Mouse (Mus musculus) midbrain, embryonic 10.5 days (tissue): ENCODE data around the gene Hspa1a. TPM values are rescaled to one million over a fixed set of nuclear protein-coding genes. Genes with fewer than 3 reads are reported as not detected.
"Not testable (repeated sequence)": the region's sequence is repeated elsewhere in the genome, so short reads cannot be mapped to it uniquely, and the experiment has no call there.

Experiments used
- DNase-seq: peaks from one replicate; pipeline ENCODE4 v3.0.0-alpha.2; 2017; ENCODE audit warnings: low spot score
- H3K27ac ChIP-seq: fragments of 300-500 bp; sonication (generic); replicated peaks from 2 replicates; pipeline ENCODE4 v1.5.1; 2016; ENCODE audit warnings: mild to moderate bottlenecking
- H3K27me3 ChIP-seq: fragments of 300-500 bp; sonication (generic); 2 replicates; pipeline ENCODE4 v1.6.1; 2016; ENCODE audit warnings: low read depth, mild to moderate bottlenecking; ENCODE audit not compliant: poor library complexity, severe bottlenecking
- H3K36me3 ChIP-seq: fragments of 300-500 bp; sonication (generic); 2 replicates; pipeline ENCODE4 v1.6.1; 2016; ENCODE audit warnings: mild to moderate bottlenecking, moderate library complexity
- H3K4me1 ChIP-seq: fragments of 300-500 bp; sonication (generic); 2 replicates; pipeline ENCODE4 v1.6.1; 2016
- H3K4me3 ChIP-seq: fragments of 300-500 bp; sonication (generic); 2 replicates; pipeline ENCODE4 v1.5.1; 2016; ENCODE audit warnings: mild to moderate bottlenecking, moderate library complexity
- H3K9me3 ChIP-seq: fragments of 300-500 bp; sonication (generic); replicated peaks from 2 replicates; pipeline ENCODE4 v1.6.1; 2016; ENCODE audit warnings: mild to moderate bottlenecking
- WGBS: fragments of 180-500 bp; shearing (Covaris S2); methylation state at CpG from one replicate; pipeline ENCODE4 v1.1.7; 2016; 5-methylcytosine and 5-hydroxymethylcytosine counted together
- polyA plus RNA-seq: library from polyadenylated mRNA; unstranded; fragments of >200 nt; fragmentation: Nextera tagmentation; extraction: Ambion mirVana; gene quantifications from 2 replicates; pipeline ENCODE4 v1.2.1, GENCODE M21; 2016

Hspa1a gene
- polyA plus RNA-seq: 1.3 and 1.6 TPM in 2 replicates

DNA sequence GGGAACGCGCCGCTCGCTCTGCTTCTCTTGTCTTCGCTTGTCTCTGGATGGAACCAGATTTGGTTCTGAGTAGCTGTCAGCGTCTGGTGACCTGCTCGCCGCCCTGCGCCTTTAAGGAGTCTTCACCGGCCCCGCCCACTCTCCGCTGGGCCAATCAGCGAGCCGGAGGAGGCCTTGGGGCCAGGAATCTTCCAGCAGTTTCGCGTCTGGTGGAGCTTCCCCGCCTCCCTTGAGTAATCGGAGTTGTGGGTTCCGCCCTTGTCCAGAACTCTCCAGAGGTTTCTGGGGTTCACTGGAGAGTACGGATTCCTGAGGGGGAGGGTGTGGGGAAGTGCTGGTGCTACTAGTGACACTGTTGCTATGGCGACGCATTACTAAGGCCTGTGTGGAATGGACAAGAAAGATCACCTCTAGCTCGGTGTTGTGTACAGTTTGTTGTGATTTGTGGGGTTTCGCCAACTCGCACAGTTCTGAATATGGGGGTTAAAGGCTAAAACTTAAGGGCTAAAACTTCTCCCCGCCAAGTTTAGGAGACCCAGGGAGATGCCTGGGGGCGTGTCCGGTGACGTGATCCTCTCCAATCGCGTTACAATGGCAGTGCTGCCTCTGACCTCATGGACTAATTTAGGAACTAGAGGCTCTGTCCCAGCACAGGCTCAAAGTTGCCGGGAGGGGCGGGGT lies at the start of gene Hspa1a, which contains the start of gene Hspa1l:
Gene Hspa1a, minus strand, starts transcription at position 88 of the 681 bp plus-strand sequence.
Gene Hspa1l, plus strand, starts transcription at position 635 of the 681 bp plus-strand sequence.
- not testable (repeated sequence) for H3K9me3 ChIP-seq, H3K36me3 ChIP-seq, H3K4me1 ChIP-seq
- Histone ChIP-seq H3K4me3 (peak within 1 kb of the TSS; percentile 53), H3K27ac (peak within 1 kb of the TSS; percentile 70), H3K27me3 (peaks cover 51% of the 10 kb centered on the region)
- 2% methylated on average over 33 of the region's 33 CpGs for WGBS
- peak; percentile 76 for DNase-seq

DNA sequence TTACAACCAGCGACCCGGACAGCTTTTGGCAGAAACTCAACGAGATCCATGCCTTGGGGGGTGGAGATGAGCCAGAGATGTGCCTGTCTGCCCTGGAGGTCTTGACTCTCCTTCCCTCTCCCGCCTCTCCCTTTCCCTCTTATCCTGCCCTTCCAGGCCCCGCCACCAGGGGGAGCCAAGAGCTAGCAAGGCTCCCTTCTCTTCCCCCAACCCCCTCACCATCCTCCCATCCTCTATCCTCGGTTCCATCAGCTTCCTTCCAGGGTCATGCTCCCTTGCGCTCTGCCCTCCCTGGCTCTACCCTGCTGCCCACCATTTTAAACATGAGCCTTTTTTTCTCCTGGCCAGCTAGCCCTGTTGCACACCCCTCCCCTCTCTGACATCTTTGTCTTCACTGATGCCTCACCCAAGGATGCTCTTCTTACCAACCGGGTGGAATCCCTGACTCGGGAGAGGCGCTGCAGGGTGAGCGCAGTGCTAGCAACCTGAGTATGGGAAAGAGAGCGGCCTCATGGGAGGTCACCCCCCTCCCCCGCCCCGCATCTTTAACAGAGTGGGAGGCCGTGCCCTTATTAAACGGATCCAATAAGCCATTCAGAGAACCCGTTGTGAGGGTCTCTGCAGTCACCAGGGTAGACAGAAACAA lies 49.3 kb upstream of the Hspa1a start:
- H3K36me3 ChIP-seq: peaks cover 34% of the 10 kb centered on the region
- no peaks in the 10 kb centered on the region for H3K9me3 ChIP-seq
- 5% methylated on average over 17 of the region's 17 CpGs for WGBS
- H3K4me1 ChIP-seq: peaks cover 38% of the 10 kb centered on the region
- DNase-seq: peak; percentile 92
- peak overlapping the region; percentile 86 for H3K27ac ChIP-seq
- H3K27me3 ChIP-seq: no peaks in the 10 kb centered on the region
- peak overlapping the region; percentile 37 for H3K4me3 ChIP-seq

DNA sequence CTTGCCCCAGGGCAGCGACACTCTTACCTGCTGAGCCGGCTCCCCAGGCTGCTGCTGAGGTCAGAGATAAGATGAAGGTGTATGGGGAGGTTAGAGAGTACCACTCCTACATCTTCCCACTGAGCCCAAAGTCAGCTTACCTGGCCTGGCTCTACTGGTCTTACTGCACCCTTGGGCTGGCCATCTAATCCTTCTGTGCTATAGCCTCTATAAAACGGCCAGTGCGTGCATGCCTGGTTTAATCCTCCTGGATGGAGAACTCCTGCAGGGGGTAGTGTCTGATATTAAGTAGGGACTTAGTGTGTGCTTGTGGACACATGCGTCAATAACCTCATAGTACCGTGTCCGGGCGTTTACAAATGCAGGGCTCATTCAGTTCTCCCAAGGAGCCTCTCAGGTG lies 48.6 kb upstream of the Hspa1a start:
- H3K36me3 ChIP-seq: peaks cover 42% of the 10 kb centered on the region
- no peak for DNase-seq
- peak overlapping the region; percentile 86; the same call in 1 of the 2 replicates for H3K27ac ChIP-seq
- H3K27me3 ChIP-seq: no peaks in the 10 kb centered on the region
- peaks cover 32% of the 10 kb centered on the region for H3K4me1 ChIP-seq
- 90% methylated on average over 8 of the region's 8 CpGs for WGBS
- H3K9me3 ChIP-seq: no peaks in the 10 kb centered on the region
- H3K4me3 ChIP-seq: peak overlapping the region; percentile 37; the same call in 1 of the 2 replicates

DNA sequence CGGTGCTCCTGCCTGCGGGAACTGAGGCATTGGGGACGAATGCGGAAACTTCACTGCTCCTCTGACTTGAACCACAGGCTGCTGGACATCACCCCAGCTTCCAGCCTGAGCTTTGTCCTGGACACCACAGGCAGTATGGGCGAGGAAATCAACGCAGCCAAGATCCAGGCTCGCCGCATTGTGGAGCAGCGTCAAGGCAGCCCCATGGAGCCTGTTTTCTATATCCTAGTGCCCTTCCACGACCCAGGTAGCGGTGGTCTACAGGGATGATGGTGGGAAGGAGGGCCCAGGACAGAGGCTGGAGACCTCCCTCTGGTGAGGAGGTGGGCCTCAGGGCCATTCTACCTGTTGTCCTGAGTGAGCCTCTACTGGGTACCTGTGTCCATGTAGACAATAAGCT lies 47.9 kb upstream of the Hspa1a start:
- no peak for DNase-seq
- WGBS: 80% methylated on average over 11 of the region's 11 CpGs
- H3K27ac ChIP-seq: 0 out of 2 replicates have a peak overlapping the region, but pooled peaks have one; percentile 42
- H3K36me3 ChIP-seq: peaks cover 46% of the 10 kb centered on the region
- no peaks in the 10 kb centered on the region for H3K9me3 ChIP-seq
- no peak overlapping the region for H3K4me3 ChIP-seq
- no peaks in the 10 kb centered on the region for H3K27me3 ChIP-seq
- H3K4me1 ChIP-seq: peaks cover 29% of the 10 kb centered on the region

- peaks cover 62% of the 10 kb centered on the region for H3K36me3 ChIP-seq
- H3K27ac ChIP-seq: no peak overlapping the region
- peaks cover 20% of the 10 kb centered on the region for H3K4me1 ChIP-seq
- H3K27me3 ChIP-seq: no peaks in the 10 kb centered on the region
- WGBS: 88% methylated on average over 3 of the region's 3 CpGs
- no peaks in the 10 kb centered on the region for H3K9me3 ChIP-seq
- no peak for DNase-seq
- 0 out of 2 replicates have a peak overlapping the region, but pooled peaks have one; percentile 1 for H3K4me3 ChIP-seq
Measured at GRCm38 (mm10) chr17:35018171-35018570, 46.2 kb upstream of the Hspa1a start.

GRCm38 (mm10) chr17:35017706-35018030 lies 45.7 kb upstream of the Hspa1a start:
- H3K4me1 ChIP-seq: peaks cover 20% of the 10 kb centered on the region
- DNase-seq: no peak
- WGBS: 75% methylated on average over 14 of the region's 14 CpGs
- H3K9me3 ChIP-seq: no peaks in the 10 kb centered on the region
- H3K4me3 ChIP-seq: 0 out of 2 replicates have a peak overlapping the region, but pooled peaks have one; percentile 1
- H3K27ac ChIP-seq: no peak overlapping the region
- no peaks in the 10 kb centered on the region for H3K27me3 ChIP-seq
- peaks cover 67% of the 10 kb centered on the region for H3K36me3 ChIP-seq

GRCm38 (mm10) chr17:35016791-35017705 lies 45.1 kb upstream of the Hspa1a start:
- DNase-seq: no peak
- no peaks in the 10 kb centered on the region for H3K9me3 ChIP-seq
- no peak overlapping the region for H3K27ac ChIP-seq
- H3K27me3 ChIP-seq: no peaks in the 10 kb centered on the region
- WGBS: 83% methylated on average over 10 of the region's 10 CpGs
- no peak overlapping the region for H3K4me3 ChIP-seq
- peaks cover 17% of the 10 kb centered on the region for H3K4me1 ChIP-seq
- peaks cover 73% of the 10 kb centered on the region for H3K36me3 ChIP-seq

GRCm38 (mm10) chr17:35016376-35016775 lies 44.4 kb upstream of the Hspa1a start, which contains the start of gene Vwa7:
TSS of gene Vwa7 (plus strand) at chr17:35016579.
- no peak for DNase-seq

DNA sequence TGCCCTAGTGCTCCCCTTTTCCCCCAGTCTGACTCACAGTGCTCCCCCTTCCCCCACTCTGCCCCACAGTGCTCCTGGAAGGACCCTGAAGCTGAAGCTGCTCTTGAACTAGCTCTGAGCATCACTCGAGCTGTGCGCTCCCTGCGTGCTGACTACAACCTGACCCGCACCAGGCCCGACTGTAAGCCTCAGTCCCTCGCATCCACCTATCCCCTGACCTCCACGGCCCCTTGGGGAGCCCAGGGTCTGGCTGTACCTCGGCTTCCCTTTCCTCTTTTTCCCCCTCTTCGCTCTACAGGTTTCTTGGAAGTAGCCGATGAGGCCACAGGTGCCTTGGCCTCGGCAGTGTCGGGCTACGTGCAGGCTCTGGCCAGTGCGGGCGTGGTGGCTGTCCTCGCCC lies 43.3 kb upstream of the Hspa1a start:
- Histone ChIP-seq H3K4me3 (no peak overlapping the region), H3K36me3 (peaks cover 90% of the 10 kb centered on the region), H3K27me3 (no peaks in the 10 kb centered on the region), H3K4me1 (no peaks in the 10 kb centered on the region), H3K27ac (no peak overlapping the region), H3K9me3 (no peaks in the 10 kb centered on the region)
- 93% methylated on average over 16 of the region's 16 CpGs for WGBS
- no peak for DNase-seq

More at GRCm38 (mm10) chr17:35016376-35016775, 44.4 kb upstream of the Hspa1a start, which contains the start of gene Vwa7:
- H3K4me3 ChIP-seq: no peak within 1 kb of the TSS
- H3K36me3 ChIP-seq: peaks cover 80% of the 10 kb centered on the region
- whole genome bisulfite sequencing: 88% methylated on average over 12 of the region's 12 CpGs
- no peak within 1 kb of the TSS for H3K27ac ChIP-seq
- H3K27me3 ChIP-seq: no peaks in the 10 kb centered on the region
- H3K4me1 ChIP-seq: peaks cover 11% of the 10 kb centered on the region
- H3K9me3 ChIP-seq: no peaks in the 10 kb centered on the region

- no peak overlapping the region for H3K27ac ChIP-seq
- no peak overlapping the region for H3K4me3 ChIP-seq
- H3K27me3 ChIP-seq: no peaks in the 10 kb centered on the region
- no peaks in the 10 kb centered on the region for H3K4me1 ChIP-seq
- no peaks in the 10 kb centered on the region for H3K9me3 ChIP-seq
- peaks cover 100% of the 10 kb centered on the region for H3K36me3 ChIP-seq
- DNase-seq: no peak
- 92% methylated on average over 6 of the region's 6 CpGs for WGBS
Measured at GRCm38 (mm10) chr17:35013221-35013620, 41.3 kb upstream of the Hspa1a start.

DNA sequence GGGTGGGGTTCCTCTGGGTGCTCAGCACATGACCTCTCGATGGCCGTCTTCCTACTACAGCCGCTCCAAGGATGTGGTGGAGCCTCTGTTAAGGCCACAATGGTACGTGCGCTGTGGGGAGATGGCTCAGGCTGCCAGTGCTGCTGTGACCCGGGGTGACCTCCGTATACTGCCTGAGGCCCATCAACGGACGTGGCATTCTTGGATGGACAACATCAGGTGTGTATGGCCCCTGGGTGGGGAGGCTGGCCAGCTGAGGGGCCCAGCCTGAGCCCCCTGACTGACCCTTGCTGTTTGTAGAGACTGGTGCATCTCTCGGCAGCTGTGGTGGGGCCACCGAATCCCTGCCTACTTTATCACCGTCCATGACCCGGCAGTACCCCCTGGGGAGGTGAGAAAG lies 40.5 kb upstream of the Hspa1a start:
- no peaks in the 10 kb centered on the region for H3K27me3 ChIP-seq
- DNase-seq: no peak
- 94% methylated on average over 13 of the region's 13 CpGs for WGBS
- peaks cover 100% of the 10 kb centered on the region for H3K36me3 ChIP-seq
- no peaks in the 10 kb centered on the region for H3K4me1 ChIP-seq
- no peak overlapping the region for H3K27ac ChIP-seq
- no peaks in the 10 kb centered on the region for H3K9me3 ChIP-seq
- no peak overlapping the region for H3K4me3 ChIP-seq

GRCm38 (mm10) chr17:35011440-35011839 lies 39.5 kb upstream of the Hspa1a start:
- H3K4me3 ChIP-seq: no peak overlapping the region
- DNase-seq: no peak
- H3K4me1 ChIP-seq: no peaks in the 10 kb centered on the region
- no peak overlapping the region for H3K27ac ChIP-seq
- WGBS: 93% methylated on average over 8 of the region's 8 CpGs
- H3K27me3 ChIP-seq: no peaks in the 10 kb centered on the region
- peaks cover 100% of the 10 kb centered on the region for H3K36me3 ChIP-seq
- no peaks in the 10 kb centered on the region for H3K9me3 ChIP-seq
